ENCODE assay signal across 9 mouse cellular contexts in genomic region chr6:51016441-51017070, GRCm38 (mm10).
DNase-seq lines count a peak whose midpoint lies in the region; ATAC-seq and TF ChIP-seq lines count a peak whose summit lies in the region.
"Had no signal": no experiment of that assay in that cellular context is flagged by ENCODE, and none has a peak within 500 bp of the region (broad histone marks: within the 10 kb centered on the region; RNA-seq: fewer than 3 reads in every experiment).

No protein-coding gene starts in this region.

- H3K9ac ChIP-seq in kidney, postnatal 0 days (ENCODE audit: low read depth, low read length) = no peak overlapping the region
- H3K9ac ChIP-seq in hindbrain, embryonic 13.5 days = no peak overlapping the region
- H3K9ac ChIP-seq in midbrain, embryonic 16.5 days (ENCODE audit: low read depth, low read length) = no peak overlapping the region

- no peak overlapping the region for H3K4me2 ChIP-seq in kidney, postnatal 0 days (ENCODE audit: low read length)
- no peak overlapping the region for H3K4me2 ChIP-seq in hindbrain, embryonic 13.5 days
- no peak overlapping the region for H3K4me2 ChIP-seq in midbrain, embryonic 16.5 days (ENCODE audit: low read length)

- WGBS in kidney, postnatal 0 days = 59% methylated on average over 5 of the region's 5 CpGs
- 57% methylated on average over 5 of the region's 5 CpGs for WGBS in hindbrain, embryonic 13.5 days
- WGBS in midbrain, embryonic 16.5 days = 35% methylated on average over 5 of the region's 5 CpGs

- ATAC-seq in kidney, postnatal 0 days (replicated peaks; ENCODE audit: low FRiP score, low read depth) = no peak
- ATAC-seq in hindbrain, embryonic 13.5 days (ENCODE audit: low FRiP score) = no peak
- ATAC-seq in midbrain, embryonic 16.5 days = peak; percentile 88

- no peaks in the 10 kb centered on the region for H3K36me3 ChIP-seq in kidney, postnatal 0 days (ENCODE audit: insufficient read depth, low read length)
- H3K36me3 ChIP-seq in hindbrain, embryonic 13.5 days = no peaks in the 10 kb centered on the region
- H3K36me3 ChIP-seq in midbrain, embryonic 16.5 days (ENCODE audit: control insufficient read depth, insufficient read depth, low read length) = no peaks in the 10 kb centered on the region

- no peak overlapping the region for H3K27ac ChIP-seq in kidney, postnatal 0 days
- peak overlapping the region; percentile 40 for H3K27ac ChIP-seq in hindbrain, embryonic 13.5 days
- no peak overlapping the region for H3K27ac ChIP-seq in midbrain, embryonic 16.5 days (ENCODE audit: low read length)
- H3K27ac ChIP-seq: left cerebral cortex, adult 2 months had no signal

- H3K4me3 ChIP-seq in kidney, postnatal 0 days (replicated peaks; ENCODE audit: low read depth, low read length) = no peak overlapping the region
- H3K4me3 ChIP-seq in hindbrain, embryonic 13.5 days = no peak overlapping the region
- H3K4me3 ChIP-seq in midbrain, embryonic 16.5 days (ENCODE audit: low read depth, low read length) = no peak overlapping the region
- H3K4me3 ChIP-seq: left cerebral cortex, adult 2 months had no signal

- DNase-seq in adrenal gland, adult 2 months = peak; percentile 12
- DNase-seq in adrenal gland, adult 8-10 months = no peak
- DNase-seq in kidney, postnatal 0 days (ENCODE audit: low spot score) = peak; percentile 52
- DNase-seq in kidney, adult 8-10 months = no peak
- DNase-seq in spleen, postnatal 10 days (ENCODE audit: low spot score in 2 of 2) = no peak
- no peak for DNase-seq in frontal cortex, postnatal 36 days (ENCODE audit: low spot score in 2 of 2)

- no peak for TF ChIP-seq CTCF in kidney, postnatal 0 days (IDR thresholded peaks at IDR 0.05; ENCODE audit: low read depth)

- H3K9me3 ChIP-seq in kidney, postnatal 0 days (replicated peaks; ENCODE audit: low read length) = no peaks in the 10 kb centered on the region
- H3K9me3 ChIP-seq in hindbrain, embryonic 13.5 days = no peaks in the 10 kb centered on the region
- H3K9me3 ChIP-seq in midbrain, embryonic 16.5 days (replicated peaks; ENCODE audit: control insufficient read depth, low read length, poor library complexity, severe bottlenecking) = no peaks in the 10 kb centered on the region

- H3K4me1 ChIP-seq in kidney, postnatal 0 days (replicated peaks; ENCODE audit: insufficient read depth, low read length) = peaks cover 10% of the 10 kb centered on the region; the same call in 1 of the 2 replicates
- H3K4me1 ChIP-seq in hindbrain, embryonic 13.5 days (replicated peaks) = peaks cover 14% of the 10 kb centered on the region; the same call in 1 of the 2 replicates
- 0 out of 2 replicates have a peak, but pooled peaks cover 2% of the 10 kb centered on the region for H3K4me1 ChIP-seq in midbrain, embryonic 16.5 days (ENCODE audit: control insufficient read depth, insufficient read depth, low read length)

- no peaks in the 10 kb centered on the region for H3K27me3 ChIP-seq in kidney, postnatal 0 days (ENCODE audit: insufficient read depth, low read length)
- H3K27me3 ChIP-seq in hindbrain, embryonic 13.5 days = 0 out of 2 replicates have a peak, but pooled peaks cover 3% of the 10 kb centered on the region
- no peaks in the 10 kb centered on the region for H3K27me3 ChIP-seq in midbrain, embryonic 16.5 days (ENCODE audit: control insufficient read depth, insufficient read depth, low read depth, low read length)

Comparison
In these comparisons a context has a peak if more than half of its experiments do, and no peak if none do; other contexts are left out.
1. DNase-seq: peak in adrenal gland, adult 2 months (single experiment) and kidney, postnatal 0 days (single experiment); none in adrenal gland, adult 8-10 months (single experiment), kidney, adult 8-10 months (0 of 2), spleen, postnatal 10 days (0 of 2) and frontal cortex, postnatal 36 days (0 of 2).